Mouse (Mus musculus): ENCODE measurements around the gene Zfp791. TPM values are rescaled to one million over a fixed set of nuclear protein-coding genes. Genes with fewer than 3 reads are reported as not detected.
"Not testable (repeated sequence)": the region's sequence is repeated elsewhere in the genome, so short reads cannot be mapped to it uniquely, and the experiment has no call there.

Gene Zfp791
- total RNA-seq, 2 experiments from 2014 or later, result 5.8 to 6.0 TPM

GRCm38 (mm10) chr8:85086238-85086637 lies 36.7 kb downstream of the Zfp791 start:
- no peak for DNase-seq (ENCODE audit: low spot score in 2 of 2)

GRCm38 (mm10) chr8:85084633-85085032 lies 38.3 kb downstream of the Zfp791 start:
- intact Hi-C loops (cut with DNase I), result loop anchor here (10.0 kb wide), 1 partner anchor 210 kb away; the partner anchor contains the start of genes Orc6 and Vps35
- no peak for DNase-seq (ENCODE audit: low spot score in 2 of 2)

More at GRCm38 (mm10) chr8:85086238-85086637, 36.7 kb downstream of the Zfp791 start:
- intact Hi-C loops (cut with DNase I), result loop anchor here (10.0 kb wide), 1 partner anchor 209 kb away; the partner anchor contains the start of genes Orc6 and Vps35

GRCm38 (mm10) chr8:85083108-85083813 lies 39.6 kb downstream of the Zfp791 start, which contains the start of gene Man2b1:
Man2b1 (plus strand) TSS chr8:85083270.
- intact Hi-C loops (cut with DNase I), result loop anchor here (2.0 to 10.0 kb wide), 2 partner anchors 88 to 212 kb away; partner anchors contain the start of genes Orc6 and Vps35

GRCm38 (mm10) chr8:85082169-85082568 lies 40.7 kb downstream of the Zfp791 start:
- intact Hi-C loops (cut with DNase I), result loop anchor here (2.0 to 10.0 kb wide), 2 partner anchors 89 to 213 kb away; partner anchors contain the start of genes Orc6 and Vps35
- DNase-seq (ENCODE audit: low spot score in 2 of 2), result not testable (repeated sequence)

More at GRCm38 (mm10) chr8:85083108-85083813, 39.6 kb downstream of the Zfp791 start, which contains the start of gene Man2b1:
- DNase-seq (ENCODE audit: low spot score in 2 of 2), result peak; percentile 89 to 93

- DNase-seq (ENCODE audit: low spot score in 2 of 2), result no peak
- intact Hi-C loops (cut with DNase I), result loop anchor here (10.0 kb wide), 1 partner anchor 214 kb away; the partner anchor contains the start of genes Orc6 and Vps35
These were observed 41.7 kb downstream of the Zfp791 start, which contains the start of gene Wdr83 for GRCm38 (mm10) chr8:85081216-85081555. Wdr83 (minus strand) TSS chr8:85081306.

- peak in 1 of 2 experiments; percentile 59 for DNase-seq (ENCODE audit: low spot score in 2 of 2)
These were observed 42.2 kb downstream of the Zfp791 start, which contains the start of gene Wdr83os for GRCm38 (mm10) chr8:85080532-85081215. Wdr83os (plus strand) TSS chr8:85080740.

GRCm38 (mm10) chr8:85080214-85080531 lies 42.7 kb downstream of the Zfp791 start:
- intact Hi-C loops (cut with DNase I), result loop anchor here (10.0 kb wide), 1 partner anchor 215 kb away; the partner anchor contains the start of genes Orc6 and Vps35
- DNase-seq (ENCODE audit: low spot score in 2 of 2), result no peak

More at GRCm38 (mm10) chr8:85080532-85081215, 42.2 kb downstream of the Zfp791 start, which contains the start of gene Wdr83os:
- intact Hi-C loops (cut with DNase I), result loop anchor here (10.0 kb wide), 1 partner anchor 214 kb away; the partner anchor contains the start of genes Orc6 and Vps35

- intact Hi-C loops (cut with DNase I), result no loop called here
- peak; percentile 89 to 91 for DNase-seq (ENCODE audit: low spot score in 2 of 2)
These were observed 45.9 kb downstream of the Zfp791 start for GRCm38 (mm10) chr8:85076993-85077392.

GRCm38 (mm10) chr8:85076001-85076400 lies 46.9 kb downstream of the Zfp791 start:
- DNase-seq (ENCODE audit: low spot score in 2 of 2), result no peak
- intact Hi-C loops (cut with DNase I), result no loop called here

GRCm38 (mm10) chr8:85074617-85075016 lies 48.3 kb downstream of the Zfp791 start:
- no peak for DNase-seq (ENCODE audit: low spot score in 2 of 2)
- intact Hi-C loops (cut with DNase I), result no loop called here

- no peak for DNase-seq (ENCODE audit: low spot score in 2 of 2)
- intact Hi-C loops (cut with DNase I), result no loop called here
These were observed 48.7 kb downstream of the Zfp791 start for GRCm38 (mm10) chr8:85074167-85074566.

GRCm38 (mm10) chr8:85073041-85073612 lies 49.8 kb downstream of the Zfp791 start:
- DNase-seq (ENCODE audit: low spot score in 2 of 2), result no peak
- intact Hi-C loops (cut with DNase I), result no loop called here

- intact Hi-C loops (cut with DNase I), result no loop called here
These were observed 50.4 kb downstream of the Zfp791 start for GRCm38 (mm10) chr8:85072364-85072929.

GRCm38 (mm10) chr8:85071514-85072281 lies 51.2 kb downstream of the Zfp791 start, which contains the start of gene Dhps:
Dhps (plus strand) TSS chr8:85071757.
- peak; percentile 93 to 94 for DNase-seq (ENCODE audit: low spot score in 2 of 2)
- intact Hi-C loops (cut with DNase I), result no loop called here

More at GRCm38 (mm10) chr8:85072364-85072929, 50.4 kb downstream of the Zfp791 start:
- no peak for DNase-seq (ENCODE audit: low spot score in 2 of 2)

GRCm38 (mm10) chr8:85071041-85071440 lies 51.9 kb downstream of the Zfp791 start:
- no peak for DNase-seq (ENCODE audit: low spot score in 2 of 2)
- intact Hi-C loops (cut with DNase I), result no loop called here

GRCm38 (mm10) chr8:85067982-85068381 lies 54.9 kb downstream of the Zfp791 start, which contains the start of gene Gm5741:
Gm5741 (minus strand) TSS chr8:85067982.
- no peak for DNase-seq (ENCODE audit: low spot score in 2 of 2)

GRCm38 (mm10) chr8:85067155-85067554 lies 55.7 kb downstream of the Zfp791 start:
- DNase-seq (ENCODE audit: low spot score in 2 of 2), result no peak

More at GRCm38 (mm10) chr8:85067982-85068381, 54.9 kb downstream of the Zfp791 start, which contains the start of gene Gm5741:
- intact Hi-C loops (cut with DNase I), result no loop called here

GRCm38 (mm10) chr8:85065213-85065612 lies 57.7 kb downstream of the Zfp791 start:
- intact Hi-C loops (cut with DNase I), result no loop called here
- no peak for DNase-seq (ENCODE audit: low spot score in 2 of 2)

More at GRCm38 (mm10) chr8:85067155-85067554, 55.7 kb downstream of the Zfp791 start:
- intact Hi-C loops (cut with DNase I), result no loop called here
